Mouse (Mus musculus): ENCODE results near the gene Bmp7.

Bmp7 gene

GRCm38 (mm10) chr2:172856549-172856948 is 83.6 kb downstream of the Bmp7 start:
- no peak for DNase-seq (ENCODE audit: low spot score in 2 of 2)

- no peak for DNase-seq (ENCODE audit: low spot score in 2 of 2)
Measured at GRCm38 (mm10) chr2:172854136-172854535, 86.0 kb downstream of the Bmp7 start.

GRCm38 (mm10) chr2:172851773-172852172 is 88.3 kb downstream of the Bmp7 start:
- DNase-seq (ENCODE audit: low spot score in 2 of 2): no peak

DNA sequence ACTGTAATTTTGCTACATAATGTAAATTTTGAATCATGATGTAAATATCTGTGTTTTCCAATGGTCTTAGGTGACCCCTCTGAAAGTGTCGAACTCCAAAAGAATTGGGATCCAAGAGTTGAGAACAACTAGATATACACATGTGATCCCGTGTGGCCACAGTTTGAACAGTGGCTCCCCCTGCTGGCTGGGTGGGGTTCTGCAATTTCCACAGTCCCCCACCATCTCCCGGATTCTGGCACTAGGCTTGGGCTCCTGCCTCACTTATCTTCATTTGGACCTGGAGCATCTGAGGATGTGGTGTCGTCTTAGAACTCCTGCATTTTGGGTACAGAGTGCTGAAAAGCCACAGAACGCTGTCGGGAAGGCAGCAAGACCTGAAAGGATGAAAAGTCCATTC is 91.9 kb downstream of the Bmp7 start:
- peak in 1 of 2 experiments; percentile 19 for DNase-seq (ENCODE audit: low spot score in 2 of 2)

GRCm38 (mm10) chr2:172846311-172846575 is 93.9 kb downstream of the Bmp7 start:
- DNase-seq (ENCODE audit: low spot score in 2 of 2): no peak

GRCm38 (mm10) chr2:172845536-172846310 is 94.4 kb downstream of the Bmp7 start:
- no peak for DNase-seq (ENCODE audit: low spot score in 2 of 2)

- no peak for DNase-seq (ENCODE audit: low spot score in 2 of 2)
Measured at GRCm38 (mm10) chr2:172843903-172844302, 96.2 kb downstream of the Bmp7 start.

DNA sequence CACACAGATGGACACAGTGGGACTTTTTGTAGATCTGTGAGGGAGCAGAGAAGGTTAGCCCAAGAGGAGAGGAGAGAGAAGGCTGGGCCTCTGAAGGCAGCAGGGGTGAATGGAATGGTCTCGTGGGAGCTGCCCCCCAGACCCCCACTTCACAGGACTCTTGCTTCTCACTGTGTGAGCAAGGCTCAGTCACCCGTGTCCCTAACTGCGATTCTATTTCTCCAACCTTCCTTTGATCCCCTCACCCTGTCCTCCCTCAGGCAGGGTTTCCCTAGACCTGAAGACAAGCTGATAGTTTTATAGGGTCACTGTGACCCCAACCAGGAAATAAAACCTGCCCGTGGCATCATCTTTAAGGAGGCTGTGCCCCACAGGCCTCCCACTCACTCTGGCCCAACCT is 97.8 kb downstream of the Bmp7 start:
- DNase-seq (ENCODE audit: low spot score in 2 of 2): no peak

DNA sequence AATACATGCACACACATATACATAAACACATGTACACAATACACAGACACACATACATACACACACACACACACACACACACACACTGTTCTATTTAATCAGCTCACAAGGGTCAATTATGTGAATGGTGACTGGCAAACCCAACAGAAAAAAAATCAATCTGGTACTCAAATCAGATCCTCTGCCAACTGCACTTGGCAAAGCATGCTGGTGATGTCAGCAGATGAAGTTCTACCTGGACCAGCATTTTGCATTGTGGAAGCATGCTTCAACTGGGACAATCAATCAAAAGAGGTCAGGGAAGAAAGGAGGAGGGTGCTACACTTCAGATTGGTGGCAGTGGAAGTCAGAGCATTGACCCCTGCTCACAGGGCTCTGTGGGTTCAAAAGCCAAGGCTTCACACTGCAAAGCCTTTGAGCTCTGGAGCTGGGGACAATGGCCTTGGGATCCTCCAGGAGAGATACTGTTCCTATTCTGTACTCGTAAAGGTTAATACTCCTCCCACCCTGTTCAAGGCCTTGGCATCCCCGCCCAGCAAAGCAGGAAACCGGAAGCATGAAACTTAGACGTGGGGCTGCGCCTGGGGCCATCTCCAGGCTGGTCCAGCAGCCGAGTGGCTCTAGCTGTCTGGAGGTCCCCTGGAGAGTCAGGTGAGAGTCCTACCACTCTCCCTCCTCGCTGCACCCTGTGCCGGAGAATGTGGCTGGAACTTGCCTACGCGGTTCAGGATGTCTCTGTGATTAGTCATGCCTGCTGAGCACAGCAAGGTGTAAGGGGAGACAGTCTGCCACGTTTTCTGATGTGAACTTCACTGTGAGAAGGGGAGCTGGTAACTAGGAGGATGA is 99.0 kb downstream of the Bmp7 start:
- no peak for DNase-seq (ENCODE audit: low spot score in 2 of 2)

DNA sequence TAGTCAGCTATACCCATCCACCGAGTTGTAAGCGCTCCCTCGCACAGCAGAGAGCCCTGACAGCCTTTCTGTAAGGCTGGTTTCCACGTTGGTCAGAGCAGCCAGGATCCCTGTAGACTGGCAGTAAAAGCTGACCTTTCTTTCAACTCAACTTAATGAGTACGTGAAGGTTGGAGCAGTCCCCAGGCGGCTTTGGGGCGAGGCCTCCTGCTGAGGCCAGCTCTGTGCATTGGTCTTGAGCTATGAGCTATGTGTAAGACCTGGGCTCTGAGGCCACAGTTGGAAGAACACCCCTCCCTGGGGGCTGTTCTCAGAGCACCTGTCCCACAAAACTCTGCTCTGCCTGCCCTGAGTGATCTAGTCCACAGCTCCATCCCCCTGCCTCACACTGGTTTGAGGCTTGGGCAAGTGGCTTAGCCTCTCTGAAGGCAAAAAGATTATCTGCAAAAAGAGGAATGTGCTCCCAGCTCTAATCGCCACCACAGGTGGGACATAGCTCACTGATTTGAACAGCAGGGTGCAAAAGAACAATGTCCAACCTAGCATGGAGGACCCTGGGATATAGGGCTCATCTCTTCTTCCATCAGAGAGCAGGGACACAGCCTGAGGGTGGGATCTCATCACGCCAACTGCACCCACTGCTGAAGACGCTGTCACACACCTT is 100.7 kb downstream of the Bmp7 start:
- DNase-seq (ENCODE audit: low spot score in 2 of 2): no peak

- DNase-seq (ENCODE audit: low spot score in 2 of 2): no peak
Measured at GRCm38 (mm10) chr2:172836516-172836915, 103.6 kb downstream of the Bmp7 start.

DNA sequence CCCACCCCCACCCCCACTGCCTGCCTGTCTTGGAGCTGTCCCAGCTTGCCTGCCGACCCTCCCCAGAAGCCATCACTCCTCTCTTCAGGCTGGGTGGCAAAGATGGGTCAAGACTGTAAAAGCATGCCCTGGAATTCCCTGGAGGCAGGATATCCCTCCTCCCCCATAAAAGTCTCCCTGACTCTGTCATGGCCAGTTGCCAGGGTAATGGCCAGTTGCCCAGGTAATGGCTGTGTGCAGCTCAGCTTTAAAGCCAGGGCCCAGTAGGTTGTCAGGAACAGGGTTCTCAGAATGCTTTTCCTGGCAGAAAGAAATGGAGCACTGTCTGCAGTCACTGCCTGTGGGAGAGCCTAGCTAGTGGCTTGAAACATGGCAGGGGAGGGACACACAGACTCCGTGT is 106.9 kb downstream of the Bmp7 start:
- no peak for DNase-seq (ENCODE audit: low spot score in 2 of 2)

- peak; percentile 67 to 69 for DNase-seq (ENCODE audit: low spot score in 2 of 2)
Measured at GRCm38 (mm10) chr2:172831762-172832161, 108.4 kb downstream of the Bmp7 start.

DNA sequence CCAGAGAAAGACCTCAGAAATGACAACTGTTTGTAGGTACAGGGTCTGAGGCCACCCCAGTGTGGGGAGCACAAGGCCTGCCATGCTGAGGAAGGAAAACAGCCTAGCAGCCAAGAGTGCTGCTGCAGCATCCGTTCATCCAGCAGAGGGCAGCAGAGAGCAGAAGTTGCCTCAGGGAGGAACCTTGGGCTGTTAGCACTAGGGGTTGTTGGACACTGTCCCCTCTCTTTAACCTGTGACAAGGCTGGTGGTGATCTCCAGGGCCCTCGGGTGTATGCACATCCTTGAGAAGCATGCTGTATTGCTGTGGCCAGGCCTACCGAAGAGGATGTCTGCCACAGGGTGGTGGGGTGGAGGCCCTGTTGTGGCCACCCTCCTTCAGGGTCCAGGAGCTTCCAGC is 109.0 kb downstream of the Bmp7 start:
- peak; percentile 88 to 93 for DNase-seq (ENCODE audit: low spot score in 2 of 2)

- no peak for DNase-seq (ENCODE audit: low spot score in 2 of 2)
Measured at GRCm38 (mm10) chr2:172828229-172828628, 111.9 kb downstream of the Bmp7 start.

- no peak for DNase-seq (ENCODE audit: low spot score in 2 of 2)
Measured at GRCm38 (mm10) chr2:172827564-172827963, 112.6 kb downstream of the Bmp7 start.

DNA sequence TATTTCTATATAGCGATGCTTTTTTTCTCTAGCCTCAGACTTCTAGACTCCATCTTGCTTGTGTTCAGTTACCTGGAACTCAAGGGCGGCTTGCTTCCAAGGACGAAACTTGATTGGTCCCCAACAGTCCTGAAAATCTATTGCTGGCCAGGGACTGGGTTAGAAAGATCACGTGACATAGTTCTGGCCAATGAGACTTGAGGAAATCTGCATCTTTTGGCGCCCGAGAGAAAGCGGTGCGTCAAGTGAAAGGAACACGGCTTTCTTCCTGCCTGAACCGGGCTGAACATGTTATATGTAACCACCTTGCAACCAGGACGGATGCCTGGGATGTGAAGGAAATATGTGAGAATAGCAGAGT is 114.4 kb downstream of the Bmp7 start:
- no peak for DNase-seq (ENCODE audit: low spot score in 2 of 2)

GRCm38 (mm10) chr2:172824906-172825784 is 115.0 kb downstream of the Bmp7 start:
- peak; percentile 56 for DNase-seq (ENCODE audit: low spot score in 2 of 2)

- no peak for DNase-seq (ENCODE audit: low spot score in 2 of 2)
Measured at GRCm38 (mm10) chr2:172818631-172819230, 121.4 kb downstream of the Bmp7 start.

Data from right cerebral cortex, adult 2 months (tissue).